Mouse (Mus musculus) CH12.LX (cell line): ENCODE measurements around the gene Lrmda. TPM values are rescaled to one million over a fixed set of nuclear protein-coding genes. Genes with fewer than 3 reads are reported as not detected.

Experiments used
- DNase-seq: peaks from one replicate; pipeline ENCODE4 v3.0.0-alpha.2; 2013; ENCODE audit errors: extremely low read depth
- H3K27ac ChIP-seq: 2 replicates; pipeline ENCODE4 v1.5.1; 2012; ENCODE audit warnings: low read depth, mild to moderate bottlenecking, control low read depth, moderate library complexity; ENCODE audit not compliant: insufficient read depth
- H3K27me3 ChIP-seq: replicated peaks from 2 replicates; pipeline ENCODE3; 2012; ENCODE audit warnings: inconsistent platforms
- H3K36me3 ChIP-seq, 2 experiments: replicated peaks in 1 of 2; 2 replicates each; pipeline versions ENCODE3 to v1.6.1; 2012; ENCODE audit warnings: inconsistent platforms in 1 of 2, low read length in 1 of 2, mild to moderate bottlenecking in 1 of 2, mixed read lengths in 1 of 2, moderate library complexity in 1 of 2; ENCODE audit not compliant: control insufficient read depth in 1 of 2, insufficient read depth in 1 of 2
- H3K4me1 ChIP-seq, 2 experiments: 2 replicates each; pipeline ENCODE4 v1.6.1; 2012; ENCODE audit warnings: inconsistent platforms in 1 of 2, moderate library complexity in 1 of 2; ENCODE audit not compliant: insufficient read depth in 2 of 2, control insufficient read depth in 1 of 2
- H3K4me2 ChIP-seq: 2 replicates; pipeline ENCODE4 v1.6.1; 2012; ENCODE audit warnings: low read depth, mild to moderate bottlenecking, control low read depth; ENCODE audit not compliant: poor library complexity, insufficient read depth, severe bottlenecking
- H3K4me3 ChIP-seq, 3 experiments: fragments of 150-350 bp in 1 of 3; sonication (generic) in 1 of 3; replicated peaks in 1 of 3; 2 replicates each; pipeline versions ENCODE3 to v1.5.1; 2011 to 2012; ENCODE audit warnings: low read depth in 2 of 3, low read length in 2 of 3, mild to moderate bottlenecking in 2 of 3, moderate library complexity in 2 of 3, control low read depth in 1 of 3, improper control_type of control experiment in 1 of 3, inconsistent platforms in 1 of 3, mixed read lengths in 1 of 3; ENCODE audit not compliant: poor library complexity in 1 of 3
- H3K79me2 ChIP-seq: replicated peaks from 2 replicates; pipeline ENCODE4 v1.6.1; 2012; ENCODE audit warnings: mild to moderate bottlenecking, moderate library complexity; ENCODE audit not compliant: control insufficient read depth, poor library complexity, insufficient read depth, severe bottlenecking; ENCODE audit errors: extremely low read depth
- H3K9ac ChIP-seq: 2 replicates; pipeline ENCODE4 v1.6.1; 2012; ENCODE audit warnings: low read depth, mild to moderate bottlenecking, control low read depth, moderate library complexity; ENCODE audit not compliant: insufficient read depth
- H3K9me3 ChIP-seq: replicated peaks from 2 replicates; pipeline ENCODE3; 2012; ENCODE audit warnings: low read length, inconsistent platforms, mixed read lengths
- BHLHE40 ChIP-seq: IDR thresholded peaks from 2 replicates; pipeline ENCODE4 v1.6.1; 2011; ENCODE audit warnings: mild to moderate bottlenecking, low read depth, low read length, improper control_type of control experiment
- CHD2 ChIP-seq: IDR thresholded peaks from 2 replicates; pipeline ENCODE4 v1.6.1; 2011; ENCODE audit warnings: low read length, improper control_type of control experiment
- ELF1 ChIP-seq: IDR thresholded peaks from 2 replicates; pipeline ENCODE4 v1.6.1; 2014; ENCODE audit warnings: low read depth, mild to moderate bottlenecking, inconsistent platforms, low read length, improper control_type of control experiment
- EP300 ChIP-seq: IDR thresholded peaks from 2 replicates; pipeline ENCODE4 v1.6.1; 2011; ENCODE audit warnings: low read length, improper control_type of control experiment
- IRF4 ChIP-seq: IDR thresholded peaks from 2 replicates; pipeline ENCODE4 v1.6.1; 2014; ENCODE audit warnings: low read depth, mild to moderate bottlenecking, inconsistent platforms, low read length, improper control_type of control experiment
- JUN ChIP-seq: IDR thresholded peaks from 2 replicates; pipeline ENCODE4 v1.6.1; 2011; ENCODE audit warnings: low read depth, mild to moderate bottlenecking, low read length, improper control_type of control experiment, moderate library complexity; ENCODE audit not compliant: insufficient read depth
- JUND ChIP-seq: conservative IDR thresholded peaks from 2 replicates; pipeline ENCODE4 v1.6.1; 2011; ENCODE audit warnings: low read depth, low read length, improper control_type of control experiment
- KAT2A ChIP-seq: IDR thresholded peaks from 2 replicates; pipeline ENCODE4 v1.6.1; 2012; ENCODE audit warnings: low read length, improper control_type of control experiment, inconsistent platforms; ENCODE audit not compliant: insufficient replicate concordance
- MAFK ChIP-seq: IDR thresholded peaks from 2 replicates; pipeline ENCODE4 v1.6.1; 2011; ENCODE audit warnings: low read length, improper control_type of control experiment; ENCODE audit not compliant: insufficient replicate concordance
- MEF2A ChIP-seq: IDR thresholded peaks from 2 replicates; pipeline ENCODE4 v1.6.1; 2014; ENCODE audit warnings: low read depth, mild to moderate bottlenecking, inconsistent platforms, low read length, improper control_type of control experiment, borderline replicate concordance
- MXI1 ChIP-seq: IDR thresholded peaks from 2 replicates; pipeline ENCODE4 v1.6.1; 2011; ENCODE audit warnings: mild to moderate bottlenecking, low read depth, low read length, improper control_type of control experiment
- MYC ChIP-seq: IDR thresholded peaks from 2 replicates; pipeline ENCODE4 v1.6.1; 2011; ENCODE audit warnings: low read depth, mild to moderate bottlenecking, improper control_type of control experiment, low read length
- NELFE ChIP-seq: IDR thresholded peaks from 2 replicates; pipeline ENCODE4 v1.6.1; 2011; ENCODE audit warnings: low read depth, low read length, improper control_type of control experiment
- NRF1 ChIP-seq: IDR thresholded peaks from 2 replicates; pipeline ENCODE4 v1.6.1; 2014; ENCODE audit warnings: low read depth, mild to moderate bottlenecking, inconsistent platforms, low read length, improper control_type of control experiment, moderate library complexity
- RAD21 ChIP-seq: IDR thresholded peaks from 2 replicates; pipeline ENCODE4 v1.6.1; 2011; ENCODE audit warnings: low read depth, mild to moderate bottlenecking, low read length, improper control_type of control experiment, moderate library complexity
- RCOR1 ChIP-seq: conservative IDR thresholded peaks from 2 replicates; pipeline ENCODE4 v1.6.1; 2012; ENCODE audit warnings: low read depth, mild to moderate bottlenecking, inconsistent platforms, low read length, improper control_type of control experiment
- TBP ChIP-seq: conservative IDR thresholded peaks from 2 replicates; pipeline ENCODE4 v1.6.1; 2011; ENCODE audit warnings: low read depth, low read length, improper control_type of control experiment
- UBTF ChIP-seq: IDR thresholded peaks from 2 replicates; pipeline ENCODE4 v1.6.1; 2012; ENCODE audit warnings: low read depth, mild to moderate bottlenecking, inconsistent platforms, low read length, improper control_type of control experiment, moderate library complexity
- USF1 ChIP-seq: IDR thresholded peaks from 2 replicates; pipeline ENCODE4 v1.6.1; 2014; ENCODE audit warnings: low read depth, mild to moderate bottlenecking, inconsistent platforms, low read length, improper control_type of control experiment
- ZMIZ1 ChIP-seq: IDR thresholded peaks from 2 replicates; pipeline ENCODE4 v1.6.1; 2012; ENCODE audit warnings: low read depth, mild to moderate bottlenecking, inconsistent platforms, low read length, improper control_type of control experiment
- dilution Hi-C: fragments of 300-500 bp; cut with MboI; formaldehyde crosslinking; loops from 2 replicates; pipeline ENCODE4 v1.14.3; 2020; ENCODE audit warnings: low sequenced_read_pairs; ENCODE audit not compliant: extremely low pct_unique_long_range_greater_than_20kb, extremely low pct_ligation_motif_present
- in situ Hi-C: fragments of 300-500 bp; cut with MboI; formaldehyde crosslinking; loops from 3 replicates; pipeline ENCODE4 v1.14.3; 2019; ENCODE audit warnings: low sequenced_read_pairs, low pct_ligation_motif_present, low pct_unique_long_range_greater_than_20kb, mixed read lengths
- polyA plus RNA-seq: library from polyadenylated mRNA; unstranded; fragments of >175 nt; gene quantifications from 2 replicates; pipeline ENCODE4 v1.2.1, GENCODE M21; 2012; ENCODE audit warnings: low read depth; ENCODE audit not compliant: insufficient read length
- total RNA-seq, 2 experiments: library from RNA; depleted of rRNA; stranded (reverse); fragments of 300-350 nt in 1 of 2; fragments of >200 nt in 1 of 2; gene quantifications; 2 replicates each; pipeline ENCODE4 v1.2.3; 2012 to 2014

Gene Lrmda
- total and polyA plus RNA-seq, 3 experiments = 0.89 to 3.7 (median 1.9) TPM

- dilution Hi-C loops (no loop called here), in situ Hi-C loops (no loop called here)
- H3K27me3 ChIP-seq = no peaks in the 10 kb centered on the region
- no peak overlapping the region for H3K4me3 ChIP-seq
- no peak overlapping the region for H3K4me2 ChIP-seq
- H3K36me3 ChIP-seq = no peaks in the 10 kb centered on the region
- H3K9ac ChIP-seq = no peak overlapping the region
- DNase-seq = no peak
- TF ChIP-seq BHLHE40 (no peak), RCOR1 (no peak), MYC (no peak), JUN (no peak), NRF1 (no peak)
- no peaks in the 10 kb centered on the region for H3K79me2 ChIP-seq
- no peaks in the 10 kb centered on the region for H3K9me3 ChIP-seq
- no peak overlapping the region for H3K27ac ChIP-seq
- H3K4me1 ChIP-seq = peaks cover 0 to 16% of the 10 kb centered on the region in 2 experiments; a peak in 2 of 4 replicates
Observed at GRCm38 (mm10) chr14:22105855-22106254, 86.3 kb downstream of the Lrmda start.

DNA sequence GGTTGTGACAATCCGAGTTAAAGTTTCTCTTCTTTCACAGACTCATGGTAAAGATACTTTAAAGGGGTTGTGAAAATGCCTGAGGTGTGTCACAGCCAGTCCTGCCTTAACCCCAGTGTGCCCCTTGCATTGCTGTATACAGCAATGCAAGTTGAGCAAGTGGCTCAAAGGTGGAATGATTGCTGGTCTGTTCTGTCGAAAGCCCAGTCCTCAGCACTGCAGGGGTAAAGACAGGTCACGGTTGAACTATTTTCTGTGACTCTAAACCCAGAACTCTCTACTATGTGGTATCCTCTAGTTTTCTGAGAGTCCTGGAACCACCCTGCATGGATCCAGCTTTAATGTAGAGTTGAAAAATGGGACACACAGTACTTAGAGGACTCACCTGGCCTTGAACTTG is 87.3 kb downstream of the Lrmda start:
- in situ Hi-C loops = no loop called here
- no peak for DNase-seq
- dilution Hi-C loops = no loop called here
- Histone ChIP-seq H3K79me2 (no peaks in the 10 kb centered on the region), H3K4me1 (peaks cover 0 to 16% of the 10 kb centered on the region in 2 experiments; a peak in 2 of 4 replicates), H3K9ac (no peak overlapping the region), H3K36me3 (no peaks in the 10 kb centered on the region), H3K9me3 (no peaks in the 10 kb centered on the region), H3K27ac (no peak overlapping the region), H3K27me3 (no peaks in the 10 kb centered on the region), H3K4me2 (no peak overlapping the region), H3K4me3 (no peak overlapping the region)
- TF ChIP-seq MEF2A (no peak), NELFE (no peak), ZMIZ1 (no peak), MYC (no peak), RCOR1 (no peak), KAT2A (no peak), CHD2 (no peak), TBP (no peak), MAFK (no peak), IRF4 (no peak), USF1 (no peak)

- H3K4me2 ChIP-seq = no peak overlapping the region
- no peak overlapping the region for H3K4me3 ChIP-seq
- no peaks in the 10 kb centered on the region for H3K79me2 ChIP-seq
- no peak overlapping the region for H3K27ac ChIP-seq
- no peaks in the 10 kb centered on the region for H3K36me3 ChIP-seq
- peaks cover 0 to 16% of the 10 kb centered on the region in 2 experiments; a peak in 2 of 4 replicates for H3K4me1 ChIP-seq
- dilution Hi-C loops = no loop called here
- no peaks in the 10 kb centered on the region for H3K27me3 ChIP-seq
- H3K9me3 ChIP-seq = no peaks in the 10 kb centered on the region
- H3K9ac ChIP-seq = no peak overlapping the region
- no peak for DNase-seq
- in situ Hi-C loops = no loop called here
- no peak for TF ChIP-seq EP300
- no peak for TF ChIP-seq CHD2
- TF ChIP-seq JUN = no peak
- TF ChIP-seq ELF1 = no peak
- no peak for TF ChIP-seq KAT2A
- TF ChIP-seq IRF4 = no peak
- TF ChIP-seq UBTF = no peak
- TF ChIP-seq RAD21 = no peak
- no peak for TF ChIP-seq MEF2A
- TF ChIP-seq MXI1 = no peak
- no peak for TF ChIP-seq NELFE
- TF ChIP-seq USF1 = no peak
- no peak for TF ChIP-seq JUND
- no peak for TF ChIP-seq MAFK
Observed at GRCm38 (mm10) chr14:22109423-22109822, 89.9 kb downstream of the Lrmda start.
